Mouse (Mus musculus): ENCODE results near the gene Tspan5. TPM values are rescaled to one million over a fixed set of nuclear protein-coding genes. Genes with fewer than 3 reads are reported as not detected.

Gene Tspan5
- total and polyA plus RNA-seq, 3 experiments: 28.1 to 35.1 TPM; not detected in 1

- no peaks in the 10 kb centered on the region for H3K27me3 ChIP-seq (ENCODE audit: control insufficient read depth in 1 of 2, insufficient read depth in 2 of 2, low read length in 2 of 2)
- no peaks in the 10 kb centered on the region for H3K79me2 ChIP-seq (ENCODE audit: control insufficient read depth, insufficient read depth, low read length, poor library complexity)
- no peak for DNase-seq (ENCODE audit: low read depth, low spot score)
- H3K4me1 ChIP-seq (ENCODE audit: control insufficient read depth in 1 of 2, insufficient read depth in 2 of 2, low read length in 2 of 2): no peaks in the 10 kb centered on the region
- TF ChIP-seq MAZ (IDR thresholded peaks at IDR 0.05; ENCODE audit: low read depth, low read length): no peak
- no peak for TF ChIP-seq SIN3A (IDR thresholded peaks at IDR 0.05; ENCODE audit: low read length)
- TF ChIP-seq HCFC1 (IDR thresholded peaks at IDR 0.05; ENCODE audit: low read depth, low read length): no peak
- no peak for TF ChIP-seq TBP (IDR thresholded peaks at IDR 0.05; ENCODE audit: low read depth, low read length)
- TF ChIP-seq CTCF (IDR thresholded peaks at IDR 0.05 in 2 of 3, conservative IDR thresholded peaks at IDR 0.05 in 1 of 3; ENCODE audit: control insufficient read depth in 1 of 3, insufficient read depth in 1 of 3, low read depth in 2 of 3, low read length in 3 of 3, poor library complexity in 1 of 3, severe bottlenecking in 1 of 3): no peak
- no peak for TF ChIP-seq MYB (IDR thresholded peaks at IDR 0.05; ENCODE audit: low read depth, low read length)
- TF ChIP-seq TAL1 (IDR thresholded peaks at IDR 0.05; ENCODE audit: low read length): no peak
- no peak for TF ChIP-seq POLR2AphosphoS2 (IDR thresholded peaks at IDR 0.05; ENCODE audit: low read length)
- TF ChIP-seq ELF1 (IDR thresholded peaks at IDR 0.05; ENCODE audit: low read depth, low read length): no peak
- no peak for TF ChIP-seq CHD2 (IDR thresholded peaks at IDR 0.05; ENCODE audit: low read length)
- no peak for TF ChIP-seq RCOR1 (IDR thresholded peaks at IDR 0.05; ENCODE audit: low read depth, low read length)
- TF ChIP-seq ZC3H11A (IDR thresholded peaks at IDR 0.05; ENCODE audit: low read depth, low read length): no peak
- no peak overlapping the region for H3K4me3 ChIP-seq (ENCODE audit: control insufficient read depth in 1 of 2, insufficient read depth in 1 of 2, low read depth in 2 of 2, low read length in 2 of 2)
- H3K9me3 ChIP-seq (replicated peaks; ENCODE audit: insufficient read depth, low read length): no peaks in the 10 kb centered on the region
- H3K9ac ChIP-seq (ENCODE audit: control insufficient read depth, low read depth, low read length, poor library complexity, severe bottlenecking): no peak overlapping the region
- H3K36me3 ChIP-seq (ENCODE audit: control insufficient read depth in 1 of 2, insufficient read depth in 2 of 2, low read length in 2 of 2): peaks cover 0 to under 1% of the 10 kb centered on the region in 2 experiments; a peak in 2 of 4 replicates
- no peak overlapping the region for H3K27ac ChIP-seq (ENCODE audit: control insufficient read depth, low read depth, low read length)
Measured at GRCm38 (mm10) chr3:138936780-138937179, 194.8 kb downstream of the Tspan5 start.

- DNase-seq (ENCODE audit: low read depth, low spot score): no peak
- no peaks in the 10 kb centered on the region for H3K9me3 ChIP-seq (replicated peaks; ENCODE audit: insufficient read depth, low read length)
- TF ChIP-seq POLR2AphosphoS5 (IDR thresholded peaks at IDR 0.05; ENCODE audit: borderline replicate concordance, low read depth, low read length) (no peak), ZKSCAN1 (IDR thresholded peaks at IDR 0.05; ENCODE audit: low read depth, low read length) (no peak), USF2 (IDR thresholded peaks at IDR 0.05; ENCODE audit: borderline replicate concordance in 1 of 2, insufficient read depth in 1 of 2, low read depth in 1 of 2, low read length in 2 of 2) (no peak), CHD1 (IDR thresholded peaks at IDR 0.05; ENCODE audit: low read depth, low read length) (no peak), MEF2A (IDR thresholded peaks at IDR 0.05; ENCODE audit: extremely low read depth, insufficient replicate concordance, low read depth, low read length, poor library complexity, severe bottlenecking) (no peak), MAX (IDR thresholded peaks at IDR 0.05; ENCODE audit: low read length) (no peak), TBP (IDR thresholded peaks at IDR 0.05; ENCODE audit: low read depth, low read length) (no peak), MYB (IDR thresholded peaks at IDR 0.05; ENCODE audit: low read depth, low read length) (no peak), CTCF (IDR thresholded peaks at IDR 0.05 in 2 of 3, conservative IDR thresholded peaks at IDR 0.05 in 1 of 3; ENCODE audit: control insufficient read depth in 1 of 3, insufficient read depth in 1 of 3, low read depth in 2 of 3, low read length in 3 of 3, poor library complexity in 1 of 3, severe bottlenecking in 1 of 3) (no peak), GABPA (IDR thresholded peaks at IDR 0.05; ENCODE audit: low read depth, low read length) (no peak), NELFE (IDR thresholded peaks at IDR 0.05; ENCODE audit: low read depth, low read length) (no peak), MAZ (IDR thresholded peaks at IDR 0.05; ENCODE audit: low read depth, low read length) (no peak), E2F4 (IDR thresholded peaks at IDR 0.05; ENCODE audit: borderline replicate concordance, low read depth, low read length) (no peak), HCFC1 (IDR thresholded peaks at IDR 0.05; ENCODE audit: low read depth, low read length) (no peak), POLR2A (IDR thresholded peaks at IDR 0.05; ENCODE audit: control insufficient read depth in 1 of 2, insufficient read depth in 1 of 2, low read depth in 1 of 2, low read length in 2 of 2, poor library complexity in 1 of 2) (no peak), ZC3H11A (IDR thresholded peaks at IDR 0.05; ENCODE audit: low read depth, low read length) (no peak), ETS1 (IDR thresholded peaks at IDR 0.05; ENCODE audit: low read depth, low read length) (no peak)
- H3K36me3 ChIP-seq (ENCODE audit: control insufficient read depth in 1 of 2, insufficient read depth in 2 of 2, low read length in 2 of 2): peaks cover 0 to 3% of the 10 kb centered on the region in 2 experiments; a peak in 2 of 4 replicates
- no peaks in the 10 kb centered on the region for H3K27me3 ChIP-seq (ENCODE audit: control insufficient read depth in 1 of 2, insufficient read depth in 2 of 2, low read length in 2 of 2)
- H3K79me2 ChIP-seq (ENCODE audit: control insufficient read depth, insufficient read depth, low read length, poor library complexity): no peaks in the 10 kb centered on the region
- no peak overlapping the region for H3K4me3 ChIP-seq (ENCODE audit: control insufficient read depth in 1 of 2, insufficient read depth in 1 of 2, low read depth in 2 of 2, low read length in 2 of 2)
- no peaks in the 10 kb centered on the region for H3K4me1 ChIP-seq (ENCODE audit: control insufficient read depth in 1 of 2, insufficient read depth in 2 of 2, low read length in 2 of 2)
- H3K27ac ChIP-seq (ENCODE audit: control insufficient read depth, low read depth, low read length): no peak overlapping the region
- no peak overlapping the region for H3K9ac ChIP-seq (ENCODE audit: control insufficient read depth, low read depth, low read length, poor library complexity, severe bottlenecking)
Measured at GRCm38 (mm10) chr3:138937241-138937640, 195.2 kb downstream of the Tspan5 start.

Data from MEL (cell line).